Comparison of ENCODE assay signal across 24 mouse cellular contexts in genomic region chr11:116371894-116372450, GRCm38 (mm10). TPM values are rescaled to one million over a fixed set of nuclear protein-coding genes. Genes with fewer than 3 reads are reported as not detected.
DNase-seq lines count a peak whose midpoint lies in the region; ATAC-seq and TF ChIP-seq lines count a peak whose summit lies in the region.
"Had no signal": no experiment of that assay in that cellular context is flagged by ENCODE, and none has a peak within 500 bp of the region (broad histone marks: within the 10 kb centered on the region; RNA-seq: fewer than 3 reads in every experiment).

No protein-coding gene starts in this region.

- H3K79me2 ChIP-seq in CH12.LX (replicated peaks; ENCODE audit: control insufficient read depth, extremely low read depth, insufficient read depth, poor library complexity, severe bottlenecking) (no peaks in the 10 kb centered on the region; the same call in 1 of the 2 replicates), MEL (ENCODE audit: control insufficient read depth, insufficient read depth, low read length, poor library complexity) (no peaks in the 10 kb centered on the region)

- no peak for TF ChIP-seq EP300 in CH12.LX (IDR thresholded peaks at IDR 0.05; ENCODE audit: low read length)
- no peak for TF ChIP-seq EP300 in MEL (IDR thresholded peaks at IDR 0.05; ENCODE audit: low read depth in 1 of 2, low read length in 2 of 2)

- H3K4me3 ChIP-seq in heart, embryonic 13.5 days, result no peak overlapping the region
- H3K4me3 ChIP-seq in CH12.LX (replicated peaks in 1 of 3; ENCODE audit: low read depth in 2 of 3, low read length in 2 of 3, poor library complexity in 1 of 3) (no peak overlapping the region), MEL (ENCODE audit: control insufficient read depth in 1 of 2, insufficient read depth in 1 of 2, low read depth in 2 of 2, low read length in 2 of 2) (no peak overlapping the region)
- H3K4me3 ChIP-seq in intestine, embryonic 16.5 days (ENCODE audit: low read length), result no peak overlapping the region
- H3K4me3 ChIP-seq: embryonic facial prominence, embryonic 13.5 days; erythroblast, embryonic 14.5 days; forebrain, embryonic 12.5 days; gastrocnemius, adult 2 months; hindbrain, embryonic 13.5 days; limb, embryonic 13.5 days; liver, embryonic 15.5 days; midbrain, embryonic 10.5 days had no signal

- peak overlapping the region; percentile 16; the same call in 1 of the 2 replicates for H3K27ac ChIP-seq in heart, embryonic 13.5 days (replicated peaks)
- H3K27ac ChIP-seq in CH12.LX (ENCODE audit: insufficient read depth, low read depth), result no peak overlapping the region
- H3K27ac ChIP-seq in MEL (ENCODE audit: control insufficient read depth, low read depth, low read length), result no peak overlapping the region
- no peak overlapping the region; the same call in 1 of the 2 replicates for H3K27ac ChIP-seq in intestine, embryonic 16.5 days (ENCODE audit: low read length)
- H3K27ac ChIP-seq: embryonic facial prominence, embryonic 13.5 days; forebrain, embryonic 12.5 days; gastrocnemius, adult 2 months; hindbrain, embryonic 13.5 days; limb, embryonic 13.5 days; liver, embryonic 15.5 days; midbrain, embryonic 10.5 days had no signal

- TF ChIP-seq RAD21 in CH12.LX (IDR thresholded peaks at IDR 0.05; ENCODE audit: low read depth, low read length), result no peak
- no peak for TF ChIP-seq RAD21 in MEL (IDR thresholded peaks at IDR 0.05; ENCODE audit: low read depth, low read length)

- TF ChIP-seq POLR2A in CH12.LX (IDR thresholded peaks at IDR 0.05; ENCODE audit: low read depth, low read length) (no peak), MEL (IDR thresholded peaks at IDR 0.05; ENCODE audit: control insufficient read depth in 1 of 2, insufficient read depth in 1 of 2, low read depth in 1 of 2, low read length in 2 of 2, poor library complexity in 1 of 2) (no peak)

- H3K36me3 ChIP-seq in heart, embryonic 13.5 days, result no peaks in the 10 kb centered on the region
- H3K36me3 ChIP-seq in CH12.LX (replicated peaks in 1 of 2; ENCODE audit: control insufficient read depth in 1 of 2, insufficient read depth in 1 of 2, low read length in 1 of 2), result peaks cover 2 to 3% of the 10 kb centered on the region in 2 experiments
- peaks cover 0 to 11% of the 10 kb centered on the region in 2 experiments; a peak in 2 of 4 replicates for H3K36me3 ChIP-seq in MEL (ENCODE audit: control insufficient read depth in 1 of 2, insufficient read depth in 2 of 2, low read length in 2 of 2)
- H3K36me3 ChIP-seq in intestine, embryonic 16.5 days (ENCODE audit: control insufficient read depth, insufficient read depth, low read length), result no peaks in the 10 kb centered on the region
- H3K36me3 ChIP-seq: embryonic facial prominence, embryonic 13.5 days; forebrain, embryonic 12.5 days; liver, embryonic 15.5 days; midbrain, embryonic 10.5 days had no signal

- TF ChIP-seq CTCF in CH12.LX (conservative IDR thresholded peaks at IDR 0.05 in 1 of 2, IDR thresholded peaks at IDR 0.05 in 1 of 2; ENCODE audit: low read depth in 2 of 2, low read length in 2 of 2) (no peak), MEL (IDR thresholded peaks at IDR 0.05 in 2 of 3, conservative IDR thresholded peaks at IDR 0.05 in 1 of 3; ENCODE audit: control insufficient read depth in 1 of 3, insufficient read depth in 1 of 3, low read depth in 2 of 3, low read length in 3 of 3, poor library complexity in 1 of 3, severe bottlenecking in 1 of 3) (no peak)

- H3K27me3 ChIP-seq in heart, embryonic 13.5 days (replicated peaks), result no peaks in the 10 kb centered on the region
- H3K27me3 ChIP-seq in CH12.LX (replicated peaks), result no peaks in the 10 kb centered on the region
- H3K27me3 ChIP-seq in MEL (ENCODE audit: control insufficient read depth in 1 of 2, insufficient read depth in 2 of 2, low read length in 2 of 2), result no peaks in the 10 kb centered on the region
- H3K27me3 ChIP-seq in intestine, embryonic 16.5 days (replicated peaks; ENCODE audit: control insufficient read depth, insufficient read depth, low read length), result no peaks in the 10 kb centered on the region
- H3K27me3 ChIP-seq: embryonic facial prominence, embryonic 13.5 days; forebrain, embryonic 12.5 days; hindbrain, embryonic 13.5 days; limb, embryonic 13.5 days; liver, embryonic 15.5 days had no signal

- no peak for DNase-seq in heart, postnatal 10 days
- no peak for DNase-seq in CH12.LX (ENCODE audit: extremely low read depth)
- peak; percentile 42 for DNase-seq in MEL (ENCODE audit: low read depth, low spot score)
- DNase-seq in adrenal gland, postnatal 4 days (ENCODE audit: low spot score in 2 of 2), result no peak
- DNase-seq in right cerebral cortex, postnatal 4 days, result no peak
- no peak for DNase-seq in urinary bladder, postnatal 25 days (ENCODE audit: low spot score)
- DNase-seq: adrenal gland, postnatal 25 days; cerebellum, adult 11 months; cerebellum, postnatal 14 days; gastrocnemius, adult 2 months; kidney, adult 9 months; kidney, postnatal 14 days had no signal

- H3K4me1 ChIP-seq in heart, embryonic 13.5 days, result peaks cover 32% of the 10 kb centered on the region
- H3K4me1 ChIP-seq in CH12.LX (ENCODE audit: control insufficient read depth in 1 of 2, insufficient read depth in 2 of 2), result peaks cover 21 to 56% of the 10 kb centered on the region in 2 experiments
- H3K4me1 ChIP-seq in MEL (ENCODE audit: control insufficient read depth in 1 of 2, insufficient read depth in 2 of 2, low read length in 2 of 2), result peaks cover 14 to 22% of the 10 kb centered on the region in 2 experiments
- H3K4me1 ChIP-seq in intestine, embryonic 16.5 days (ENCODE audit: control insufficient read depth, insufficient read depth, low read length), result peaks cover 3% of the 10 kb centered on the region; the same call in 1 of the 2 replicates
- H3K4me1 ChIP-seq: forebrain, embryonic 12.5 days had no signal

- intact Hi-C loops in heart, postnatal 10 days (cut with DNase I), result no loop called here

- H3K9me3 ChIP-seq in heart, embryonic 13.5 days, result no peaks in the 10 kb centered on the region
- no peaks in the 10 kb centered on the region for H3K9me3 ChIP-seq in CH12.LX (replicated peaks; ENCODE audit: low read length)
- H3K9me3 ChIP-seq in MEL (replicated peaks; ENCODE audit: insufficient read depth, low read length), result no peaks in the 10 kb centered on the region
- H3K9me3 ChIP-seq in intestine, embryonic 16.5 days (ENCODE audit: control insufficient read depth, low read length), result no peaks in the 10 kb centered on the region
- H3K9me3 ChIP-seq: embryonic facial prominence, embryonic 13.5 days; forebrain, embryonic 12.5 days; hindbrain, embryonic 13.5 days; limb, embryonic 13.5 days; liver, embryonic 15.5 days; midbrain, embryonic 10.5 days had no signal

- dilution Hi-C loops in CH12.LX (cut with MboI; ENCODE audit: extremely low pct_ligation_motif_present, extremely low pct_unique_long_range_greater_than_20kb, low sequenced_read_pairs), result no loop called here

- no peak overlapping the region for H3K4me2 ChIP-seq in heart, embryonic 13.5 days
- no peak overlapping the region for H3K4me2 ChIP-seq in CH12.LX (ENCODE audit: insufficient read depth, low read depth, poor library complexity, severe bottlenecking)
- H3K4me2 ChIP-seq in intestine, embryonic 16.5 days (ENCODE audit: low read depth, low read length), result no peak overlapping the region
- H3K4me2 ChIP-seq: embryonic facial prominence, embryonic 13.5 days; forebrain, embryonic 12.5 days; hindbrain, embryonic 13.5 days; limb, embryonic 13.5 days; liver, embryonic 15.5 days had no signal

- in situ Hi-C loops in CH12.LX (cut with MboI; ENCODE audit: low pct_ligation_motif_present, low pct_unique_long_range_greater_than_20kb, low sequenced_read_pairs), result no loop called here

- H3K9ac ChIP-seq in heart, embryonic 13.5 days, result no peak overlapping the region
- H3K9ac ChIP-seq in CH12.LX (ENCODE audit: insufficient read depth, low read depth), result no peak overlapping the region
- H3K9ac ChIP-seq in MEL (ENCODE audit: control insufficient read depth, low read depth, low read length, poor library complexity, severe bottlenecking), result no peak overlapping the region
- H3K9ac ChIP-seq in intestine, embryonic 16.5 days (ENCODE audit: low read depth, low read length), result no peak overlapping the region
- H3K9ac ChIP-seq: embryonic facial prominence, embryonic 13.5 days; forebrain, embryonic 12.5 days; hindbrain, embryonic 13.5 days; liver, embryonic 15.5 days had no signal

- no peak for ATAC-seq in heart, embryonic 13.5 days (ENCODE audit: extremely low read depth, insufficient number of reproducible peaks, low FRiP score, low TSS enrichment)
- ATAC-seq in intestine, embryonic 16.5 days, result 0 out of 2 replicates have a peak, but pooled peaks have one; percentile 29
- ATAC-seq: CD4-positive, CD25-positive, alpha-beta regulatory T cell, adult 4 months; inflammation-experienced regulatory T-cells, adult 6 months; lung, postnatal 0 days had no signal

- 73% methylated on average over 4 of the region's 4 CpGs for WGBS in heart, embryonic 13.5 days
- WGBS in intestine, embryonic 16.5 days, result 72% methylated on average over 4 of the region's 4 CpGs

TF ChIP-seq in CH12.LX, 34 proteins besides CTCF, POLR2A, EP300 and RAD21 (continues in another document):
- no peak for TF ChIP-seq TCF12 (IDR thresholded peaks at IDR 0.05; ENCODE audit: low read depth, low read length)

TF ChIP-seq in MEL, 35 proteins besides CTCF, POLR2A, EP300 and RAD21 (continues in another document):
- no peak for TF ChIP-seq GATA1 (IDR thresholded peaks at IDR 0.05; ENCODE audit: low read depth, low read length)

RNA-seq across cellular contexts. Expression of gene Foxj1, which starts 36.8 kb away (rescaled TPM):
- polyA plus RNA-seq in heart, embryonic 13.5 days (2015; fragmentation: Nextera tagmentation; extraction: Ambion mirVana), result 0.09 and 0.14 TPM in 2 replicates
- total RNA-seq in heart, postnatal 10 days (2021), result not detected
- total RNA-seq in CH12.LX (2012; rRNA removed), result 0.67 and 2.6 TPM in 2 replicates
- total RNA-seq in CH12.LX (2014; rRNA removed), result 2.0 and 3.0 TPM in 2 replicates
- polyA plus RNA-seq in CH12.LX (2012; ENCODE audit: insufficient read length, low read depth), result 0.12 and 0.26 TPM in 2 replicates
- total RNA-seq in MEL (2012; rRNA removed), result 0.08 TPM in 1 of 2 replicates, not detected in the other
- under 1 TPM in 1 of 2 experiments, not detected in 1; 0.07 TPM for polyA plus RNA-seq in MEL (2012; ENCODE audit: insufficient read depth in 1 of 2, insufficient read length in 2 of 2, low read depth in 1 of 2, low replicate concordance in 2 of 2, missing spikeins in 1 of 2)
- 0.27 and 0.36 TPM in 2 replicates for polyA plus RNA-seq in intestine, embryonic 16.5 days (2015; fragmentation: Nextera tagmentation; extraction: Ambion mirVana)
- total RNA-seq in adrenal gland, postnatal 4 days (2021), result under 1 TPM; 0.37 to 0.90 TPM
- polyA plus RNA-seq: CD4-positive, CD25-positive, alpha-beta regulatory T cell, adult 4 months; inflammation-experienced regulatory T-cells, adult 6 months had no signal

RNA-seq across cellular contexts. Expression of gene Rnf157, which starts 40.9 kb away (rescaled TPM):
- polyA plus RNA-seq in heart, embryonic 13.5 days (2015; fragmentation: Nextera tagmentation; extraction: Ambion mirVana), result 4.0 and 6.1 TPM in 2 replicates
- total RNA-seq in heart, postnatal 10 days (2021), result 10 to 100 TPM; 10.0 TPM
- 17.2 and 39.3 TPM in 2 replicates for total RNA-seq in CH12.LX (2012; rRNA removed)
- total RNA-seq in CH12.LX (2014; rRNA removed), result 7.2 and 8.7 TPM in 2 replicates
- 8.7 and 10.9 TPM in 2 replicates for polyA plus RNA-seq in CH12.LX (2012; ENCODE audit: insufficient read length, low read depth)
- total RNA-seq in MEL (2012; rRNA removed), result 4.6 and 7.5 TPM in 2 replicates
- 10 to 100 TPM in 1 of 2 experiments, not detected in 1; 10.9 TPM for polyA plus RNA-seq in MEL (2012; ENCODE audit: insufficient read depth in 1 of 2, insufficient read length in 2 of 2, low read depth in 1 of 2, low replicate concordance in 2 of 2, missing spikeins in 1 of 2)
- 4.4 and 5.2 TPM in 2 replicates for polyA plus RNA-seq in intestine, embryonic 16.5 days (2015; fragmentation: Nextera tagmentation; extraction: Ambion mirVana)
- total RNA-seq in adrenal gland, postnatal 4 days (2021), result 10 to 100 TPM; 20.0 to 22.0 TPM
- polyA plus RNA-seq: erythroblast, embryonic 14.5 days had no signal
